Mouse (Mus musculus) embryonic facial prominence, embryonic 12.5 days (tissue): ENCODE results near the gene Hgd. TPM values are rescaled to one million over a fixed set of nuclear protein-coding genes. Genes with fewer than 3 reads are reported as not detected.

Experiments
- ATAC-seq: fragments of 200-750 bp; cut with Nextera tagmentation; 2 replicates; pipeline ENCODE4 v1.8.0; 2017; ENCODE audit not compliant: insufficient number of reproducible peaks, insufficient read depth, low FRiP score, low TSS enrichment
- H3K27ac ChIP-seq: fragments of 300-500 bp; sonication (generic); 2 replicates; pipeline ENCODE4 v1.5.1; 2016; ENCODE audit warnings: mild to moderate bottlenecking
- H3K27me3 ChIP-seq: fragments of 300-500 bp; sonication (generic); 2 replicates; pipeline ENCODE4 v1.6.1; 2016; ENCODE audit warnings: mild to moderate bottlenecking, moderate library complexity
- H3K36me3 ChIP-seq: fragments of 300-500 bp; sonication (generic); 2 replicates; pipeline ENCODE4 v1.6.1; 2016; ENCODE audit warnings: mild to moderate bottlenecking
- H3K4me1 ChIP-seq: fragments of 300-500 bp; sonication (generic); 2 replicates; pipeline ENCODE4 v1.6.1; 2016
- H3K4me2 ChIP-seq: fragments of 300-500 bp; sonication (generic); replicated peaks from 2 replicates; pipeline ENCODE4 v1.6.1; 2016; ENCODE audit warnings: mild to moderate bottlenecking, moderate library complexity
- H3K4me3 ChIP-seq: fragments of 300-500 bp; sonication (generic); 2 replicates; pipeline ENCODE4 v1.5.1; 2016; ENCODE audit warnings: mild to moderate bottlenecking
- H3K9ac ChIP-seq: fragments of 300-500 bp; sonication (generic); 2 replicates; pipeline ENCODE4 v1.6.1; 2016; ENCODE audit warnings: mild to moderate bottlenecking, moderate library complexity
- H3K9me3 ChIP-seq: fragments of 300-500 bp; sonication (generic); 2 replicates; pipeline ENCODE4 v1.6.1; 2016; ENCODE audit warnings: mild to moderate bottlenecking, moderate library complexity
- WGBS: fragments of 180-500 bp; shearing (Covaris S2); methylation state at CpG from one replicate; pipeline ENCODE4 v1.1.7; 2016; 5-methylcytosine and 5-hydroxymethylcytosine counted together
- polyA plus RNA-seq: library from polyadenylated mRNA; unstranded; fragments of >200 nt; fragmentation: Nextera tagmentation; extraction: Ambion mirVana; gene quantifications from 2 replicates; pipeline ENCODE4 v1.2.1, GENCODE M21; 2016

The Hgd gene
- polyA plus RNA-seq, 1 experiment from 2014 or later, result 0.22 TPM

DNA sequence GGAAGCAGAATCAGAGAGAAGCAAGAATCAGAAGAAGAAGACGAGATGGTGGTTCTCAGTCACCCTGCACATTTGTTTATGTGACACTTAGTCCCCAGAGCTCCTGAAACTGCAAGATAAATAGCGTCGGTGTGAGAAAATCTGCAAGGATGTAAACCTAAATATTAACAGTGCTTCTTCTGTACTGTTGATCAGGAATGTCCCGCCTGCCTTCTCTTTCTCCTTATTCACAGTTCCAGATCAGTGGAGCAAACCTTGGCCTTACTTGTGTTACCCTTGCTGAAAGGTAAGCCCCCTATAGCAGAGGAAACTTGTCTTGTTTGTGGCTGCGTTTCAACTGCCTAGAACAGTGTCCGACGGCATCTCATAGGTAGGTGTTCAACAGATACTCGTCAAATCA, 97.6 kb downstream of the Hgd start:
- no peak overlapping the region for H3K27ac ChIP-seq
- WGBS, result 82% methylated on average over 8 of the region's 8 CpGs

GRCm38 (mm10) chr16:37680216-37680615, 100.3 kb downstream of the Hgd start:
- no peaks in the 10 kb centered on the region for H3K36me3 ChIP-seq
- H3K4me3 ChIP-seq, result no peak overlapping the region
- no peaks in the 10 kb centered on the region for H3K27me3 ChIP-seq
- H3K27ac ChIP-seq, result no peak overlapping the region
- H3K4me2 ChIP-seq, result no peak overlapping the region
- no peak overlapping the region for H3K9ac ChIP-seq
- peaks cover 15% of the 10 kb centered on the region; the same call in 1 of the 2 replicates for H3K4me1 ChIP-seq
- H3K9me3 ChIP-seq, result no peaks in the 10 kb centered on the region
- 62% methylated on average over 2 of the region's 2 CpGs for WGBS
- no peak for ATAC-seq

More for the DNA sequence above, 97.6 kb downstream of the Hgd start:
- Histone ChIP-seq H3K9ac (no peak overlapping the region), H3K4me1 (no peaks in the 10 kb centered on the region; the same call in 1 of the 2 replicates), H3K36me3 (no peaks in the 10 kb centered on the region), H3K4me2 (no peak overlapping the region), H3K27me3 (no peaks in the 10 kb centered on the region), H3K4me3 (no peak overlapping the region), H3K9me3 (no peaks in the 10 kb centered on the region)
- no peak for ATAC-seq

- 76% methylated on average over 8 of the region's 8 CpGs for WGBS
- no peaks in the 10 kb centered on the region for H3K27me3 ChIP-seq
- peaks cover 19% of the 10 kb centered on the region for H3K4me1 ChIP-seq
- no peak overlapping the region for H3K4me3 ChIP-seq
- no peaks in the 10 kb centered on the region for H3K36me3 ChIP-seq
- no peak overlapping the region for H3K27ac ChIP-seq
- no peak for ATAC-seq
- H3K4me2 ChIP-seq, result no peak overlapping the region
- no peak overlapping the region for H3K9ac ChIP-seq
- no peaks in the 10 kb centered on the region for H3K9me3 ChIP-seq
These were observed 100.9 kb downstream of the Hgd start for GRCm38 (mm10) chr16:37680831-37681230.

Other genes starting within 250 kb of the Hgd start
- gene Stxbp5l, start 195.2 kb upstream of the Hgd start, polyA plus RNA-seq, result 0.41 and 0.61 TPM in 2 replicates
- gene Gtf2e1, start 40.4 kb upstream of the Hgd start, polyA plus RNA-seq, result 39.0 and 39.7 TPM in 2 replicates
- gene Rabl3, start 40.3 kb upstream of the Hgd start, polyA plus RNA-seq, result 30.4 and 33.5 TPM in 2 replicates
- 60.6 and 66.1 TPM in 2 replicates for gene Ndufb4, start 74.3 kb downstream of the Hgd start, polyA plus RNA-seq
- 512 and 537 TPM in 2 replicates for gene Fstl1, start 196.7 kb downstream of the Hgd start, polyA plus RNA-seq